Mouse (Mus musculus) stomach, embryonic 15.5 days (tissue): ENCODE results near the gene Retreg1. TPM values are rescaled to one million over a fixed set of nuclear protein-coding genes. Genes with fewer than 3 reads are reported as not detected.

ENCODE experiments used
- ATAC-seq: fragments of 200-750 bp; cut with Nextera tagmentation; 2 replicates; pipeline ENCODE4 v1.8.0; 2017; ENCODE audit warnings: low read depth, moderate number of reproducible peaks, moderate TSS enrichment; ENCODE audit not compliant: insufficient read depth, low FRiP score
- H3K27ac ChIP-seq: fragments of 300-500 bp; sonication (generic); 2 replicates; pipeline ENCODE4 v1.5.1; 2015; ENCODE audit warnings: mild to moderate bottlenecking, inconsistent platforms
- H3K27me3 ChIP-seq: fragments of 300-500 bp; sonication (generic); replicated peaks from 2 replicates; pipeline ENCODE4 v1.6.1; 2015; ENCODE audit warnings: inconsistent platforms
- H3K36me3 ChIP-seq: fragments of 300-500 bp; sonication (generic); 2 replicates; pipeline ENCODE4 v1.6.1; 2015; ENCODE audit warnings: inconsistent platforms
- H3K4me1 ChIP-seq: fragments of 300-500 bp; sonication (generic); 2 replicates; pipeline ENCODE4 v1.6.1; 2015; ENCODE audit warnings: inconsistent platforms
- H3K4me2 ChIP-seq: fragments of 300-500 bp; sonication (generic); 2 replicates; pipeline ENCODE4 v1.6.1; 2015; ENCODE audit warnings: mild to moderate bottlenecking, inconsistent platforms
- H3K4me3 ChIP-seq: fragments of 300-500 bp; sonication (generic); replicated peaks from 2 replicates; pipeline ENCODE4 v1.5.1; 2015; ENCODE audit warnings: inconsistent platforms
- H3K9ac ChIP-seq: fragments of 300-500 bp; sonication (generic); 2 replicates; pipeline ENCODE4 v1.6.1; 2015; ENCODE audit warnings: inconsistent platforms
- H3K9me3 ChIP-seq: fragments of 300-500 bp; sonication (generic); 2 replicates; pipeline ENCODE4 v1.6.1; 2016; ENCODE audit warnings: inconsistent platforms
- WGBS: fragments of 180-500 bp; shearing (Covaris S2); methylation state at CpG from one replicate; pipeline ENCODE4 v1.1.7; 2015; 5-methylcytosine and 5-hydroxymethylcytosine counted together
- polyA plus RNA-seq: library from polyadenylated mRNA; unstranded; fragments of >200 nt; fragmentation: Nextera tagmentation; extraction: Ambion mirVana; gene quantifications from 2 replicates; pipeline ENCODE4 v1.2.1, GENCODE M21; 2015

The Retreg1 gene
- polyA plus RNA-seq, result 13.7 and 17.0 TPM in 2 replicates

DNA sequence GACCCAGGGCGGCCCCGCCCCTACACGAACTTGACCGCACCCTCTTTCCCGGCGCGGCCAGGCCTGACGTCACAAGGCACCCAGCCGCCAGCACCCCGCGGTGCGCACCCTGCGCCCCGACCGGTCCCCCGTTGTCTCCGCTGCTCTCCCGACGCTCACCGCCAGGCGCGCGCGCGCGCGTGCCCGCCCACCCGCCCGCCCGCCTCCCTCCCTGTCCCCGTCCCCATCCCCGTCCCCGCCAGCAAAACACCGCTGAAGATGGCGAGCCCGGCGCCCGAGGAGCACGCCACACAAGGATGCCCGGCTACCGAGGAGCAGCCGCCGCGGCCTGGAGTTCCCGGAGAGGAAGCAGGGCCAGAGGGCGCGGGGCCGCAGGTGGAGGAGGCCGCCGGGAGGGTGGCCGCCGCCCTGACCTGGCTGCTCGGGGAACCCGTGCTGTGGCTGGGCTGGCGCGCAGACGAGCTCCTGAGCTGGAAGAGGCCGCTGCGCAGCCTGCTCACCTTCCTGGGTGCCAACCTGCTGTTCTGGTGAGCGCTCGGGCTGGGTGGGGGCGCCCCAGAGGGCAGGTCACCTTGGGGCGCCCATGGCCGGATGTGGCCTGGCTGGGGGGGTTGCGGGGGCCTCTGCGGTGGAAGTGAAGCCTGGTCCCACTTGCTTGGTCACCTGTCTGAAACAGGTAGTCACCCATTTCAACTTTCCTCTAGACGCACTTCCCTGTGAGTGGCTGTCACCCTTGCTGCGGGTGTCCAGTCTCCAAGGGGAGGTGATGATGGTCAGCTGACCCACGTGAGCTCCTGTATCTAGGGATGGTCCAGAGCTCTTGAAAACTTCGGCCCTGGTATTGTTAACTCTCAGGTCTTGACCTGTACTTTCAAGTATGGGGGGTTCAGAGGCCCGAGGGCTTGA lies at the start of gene Retreg1:
Gene Retreg1 (plus strand): TSS at position 95 of the 906 bp plus-strand sequence.
- WGBS, result under 1% methylated on average over 61 of the region's 72 CpGs
- H3K36me3 ChIP-seq, result no peaks in the 10 kb centered on the region
- ATAC-seq, result peak; percentile 90
- peaks cover 13% of the 10 kb centered on the region; the same call in 1 of the 2 replicates for H3K4me1 ChIP-seq
- peak within 1 kb of the TSS; percentile 76 for H3K4me3 ChIP-seq
- no peaks in the 10 kb centered on the region for H3K9me3 ChIP-seq
- H3K9ac ChIP-seq, result peak within 1 kb of the TSS; percentile 49
- H3K27me3 ChIP-seq, result no peaks in the 10 kb centered on the region; the same call in 1 of the 2 replicates
- peak within 1 kb of the TSS; percentile 93 for H3K4me2 ChIP-seq
- H3K27ac ChIP-seq, result peak within 1 kb of the TSS; percentile 44; the same call in 1 of the 2 replicates

DNA sequence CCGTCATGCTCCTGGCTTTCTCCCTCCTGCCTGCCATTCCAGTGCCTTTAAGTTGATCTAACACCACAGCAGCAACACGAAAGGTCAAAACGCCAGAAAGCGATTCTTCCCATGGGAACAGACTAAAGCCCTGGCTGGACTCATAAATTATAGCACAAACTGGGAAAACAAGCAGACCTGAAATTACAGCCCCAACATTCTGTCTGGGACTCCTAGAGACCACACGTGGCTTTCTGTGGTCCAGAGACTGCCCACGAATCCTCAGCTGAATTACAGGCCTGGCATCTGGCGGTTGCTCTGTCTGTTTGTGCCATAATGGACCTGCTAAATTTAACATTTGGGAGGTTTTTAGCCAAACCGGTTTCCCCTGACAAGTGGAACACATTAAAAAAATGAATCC lies 48.9 kb upstream of the Retreg1 start:
- Histone ChIP-seq H3K9me3 (no peaks in the 10 kb centered on the region), H3K9ac (no peak overlapping the region), H3K27ac (no peak overlapping the region), H3K4me3 (no peak overlapping the region), H3K27me3 (no peaks in the 10 kb centered on the region), H3K36me3 (peaks cover 58% of the 10 kb centered on the region), H3K4me2 (no peak overlapping the region), H3K4me1 (no peaks in the 10 kb centered on the region)
- no peak for ATAC-seq
- 83% methylated on average over 8 of the region's 8 CpGs for WGBS

DNA sequence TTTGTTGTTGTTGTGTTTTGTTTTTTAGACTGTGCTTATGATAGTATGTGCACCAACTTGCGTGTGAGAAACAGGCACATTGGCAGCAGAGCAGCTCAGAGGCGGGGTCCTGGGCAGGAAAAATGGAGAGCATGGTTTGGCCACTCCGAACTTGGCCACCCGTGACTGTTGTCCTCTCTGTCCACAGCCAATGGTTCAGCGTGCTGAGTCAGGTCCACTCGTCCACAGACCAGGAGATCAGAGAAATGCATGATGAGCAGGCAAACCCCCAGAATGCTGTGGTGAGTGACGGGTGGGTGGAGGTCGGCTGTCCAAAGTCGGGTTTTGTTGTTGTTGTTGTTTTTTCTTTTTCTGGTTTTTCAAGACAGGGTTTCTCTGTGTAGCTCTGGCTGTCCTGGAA lies 47.5 kb upstream of the Retreg1 start:
- no peaks in the 10 kb centered on the region for H3K9me3 ChIP-seq
- H3K4me2 ChIP-seq, result no peak overlapping the region
- no peaks in the 10 kb centered on the region for H3K4me1 ChIP-seq
- H3K27me3 ChIP-seq, result no peaks in the 10 kb centered on the region
- no peak overlapping the region for H3K4me3 ChIP-seq
- H3K27ac ChIP-seq, result no peak overlapping the region
- H3K9ac ChIP-seq, result no peak overlapping the region
- peaks cover 51% of the 10 kb centered on the region for H3K36me3 ChIP-seq
- WGBS, result 92% methylated on average over 9 of the region's 9 CpGs
- no peak for ATAC-seq

DNA sequence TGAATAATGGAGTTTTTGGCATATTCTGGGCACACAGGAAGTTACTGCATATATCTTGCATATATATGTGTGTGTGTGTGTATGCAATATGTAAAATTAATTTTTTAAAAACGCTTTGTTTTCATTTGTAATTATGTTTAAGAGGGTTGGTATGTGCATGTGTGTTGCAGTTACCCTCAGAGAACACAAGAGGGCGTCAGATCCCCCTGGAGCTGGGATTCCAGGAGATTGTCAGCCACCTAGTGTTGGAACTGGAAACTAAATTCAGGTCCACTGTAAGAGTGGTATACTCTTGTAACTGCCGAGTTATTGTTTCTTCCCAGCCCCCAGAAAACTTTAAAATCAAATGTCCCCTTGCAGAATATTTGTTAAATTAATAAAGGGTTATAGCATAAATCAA lies 46.6 kb upstream of the Retreg1 start:
- no peak overlapping the region for H3K4me3 ChIP-seq
- H3K36me3 ChIP-seq, result peaks cover 54% of the 10 kb centered on the region
- H3K9ac ChIP-seq, result no peak overlapping the region
- H3K9me3 ChIP-seq, result no peaks in the 10 kb centered on the region
- H3K27me3 ChIP-seq, result no peaks in the 10 kb centered on the region
- no peak for ATAC-seq
- H3K27ac ChIP-seq, result no peak overlapping the region
- WGBS, result 54% methylated on average over 3 of the region's 3 CpGs
- H3K4me2 ChIP-seq, result no peak overlapping the region
- no peaks in the 10 kb centered on the region for H3K4me1 ChIP-seq

DNA sequence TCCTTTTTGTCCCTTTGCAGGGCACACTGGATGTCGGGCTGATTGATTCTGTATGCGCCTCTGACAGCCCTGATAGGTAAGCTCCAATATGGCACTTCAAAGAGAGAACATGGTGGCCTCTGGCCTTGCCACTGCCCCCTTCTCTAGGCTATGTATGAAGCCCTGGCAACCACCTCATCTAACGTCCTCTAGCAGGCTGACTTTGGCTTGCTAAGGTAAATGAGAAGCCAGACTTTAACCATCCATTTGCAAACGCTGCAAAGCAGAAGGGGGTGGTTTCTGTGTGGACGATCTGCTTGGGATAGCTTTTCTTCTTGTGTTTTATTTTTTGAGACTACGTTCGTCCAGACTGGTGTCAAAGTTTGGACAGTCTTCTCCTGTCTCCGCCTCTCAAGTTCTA lies 45.8 kb upstream of the Retreg1 start:
- WGBS, result 82% methylated on average over 8 of the region's 8 CpGs
- no peak overlapping the region for H3K9ac ChIP-seq

DNA sequence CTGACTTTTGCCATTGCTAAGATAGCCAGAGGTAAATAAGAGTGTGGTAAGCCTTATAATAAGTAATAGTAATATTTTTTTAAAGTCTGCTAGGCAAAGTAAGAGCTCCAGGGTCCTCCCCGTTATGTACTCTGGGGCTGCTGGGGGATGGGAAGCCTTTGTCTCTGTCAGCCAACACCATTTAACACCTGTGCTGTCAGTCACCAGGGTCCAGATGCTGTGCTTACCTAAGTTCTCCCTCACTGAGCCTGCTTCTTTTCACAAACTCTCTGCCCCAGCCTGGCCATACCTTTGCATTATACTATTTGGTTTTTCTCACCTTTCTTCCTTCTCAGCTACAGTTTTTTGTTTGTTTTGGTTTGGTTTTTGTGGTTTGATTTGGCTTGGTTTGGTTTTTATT lies 45.1 kb upstream of the Retreg1 start:
- ATAC-seq, result no peak
- WGBS, result 88% methylated on average over 1 of the region's 1 CpGs
- H3K4me1 ChIP-seq, result no peaks in the 10 kb centered on the region
- no peak overlapping the region for H3K9ac ChIP-seq
- H3K9me3 ChIP-seq, result no peaks in the 10 kb centered on the region
- H3K27ac ChIP-seq, result no peak overlapping the region
- no peak overlapping the region for H3K4me2 ChIP-seq
- peaks cover 53% of the 10 kb centered on the region for H3K36me3 ChIP-seq
- no peak overlapping the region for H3K4me3 ChIP-seq
- no peaks in the 10 kb centered on the region for H3K27me3 ChIP-seq

More for the DNA sequence above, 45.8 kb upstream of the Retreg1 start:
- H3K36me3 ChIP-seq, result peaks cover 52% of the 10 kb centered on the region
- no peaks in the 10 kb centered on the region for H3K9me3 ChIP-seq
- no peak overlapping the region for H3K4me3 ChIP-seq
- no peak overlapping the region for H3K27ac ChIP-seq
- no peak for ATAC-seq
- H3K27me3 ChIP-seq, result no peaks in the 10 kb centered on the region
- no peak overlapping the region for H3K4me2 ChIP-seq
- no peaks in the 10 kb centered on the region for H3K4me1 ChIP-seq

DNA sequence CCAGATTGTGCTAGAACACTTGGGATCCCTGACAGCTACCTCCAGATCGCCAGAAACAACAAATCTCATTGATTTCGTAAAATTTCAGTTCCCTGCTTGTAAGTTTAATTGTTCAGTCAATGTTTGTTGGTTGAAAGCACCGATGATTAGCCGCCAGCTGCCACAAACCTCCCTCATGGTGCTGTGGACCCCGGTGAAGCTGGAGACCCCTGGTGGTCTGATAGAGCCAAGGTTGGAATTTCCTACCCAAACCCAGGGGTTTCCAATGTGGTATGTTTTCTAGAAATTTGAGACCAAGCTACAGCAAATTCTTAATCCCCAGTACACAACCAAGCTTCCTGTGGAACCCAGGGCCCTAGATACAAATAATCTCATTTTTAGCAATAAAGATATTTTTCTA lies 41.3 kb upstream of the Retreg1 start:
- peaks cover 53% of the 10 kb centered on the region for H3K36me3 ChIP-seq
- no peak overlapping the region for H3K4me2 ChIP-seq
- H3K27ac ChIP-seq, result no peak overlapping the region
- no peaks in the 10 kb centered on the region for H3K4me1 ChIP-seq
- H3K9me3 ChIP-seq, result no peaks in the 10 kb centered on the region
- no peak for ATAC-seq
- no peaks in the 10 kb centered on the region for H3K27me3 ChIP-seq
- WGBS, result 84% methylated on average over 5 of the region's 5 CpGs
- no peak overlapping the region for H3K9ac ChIP-seq
- no peak overlapping the region for H3K4me3 ChIP-seq

DNA sequence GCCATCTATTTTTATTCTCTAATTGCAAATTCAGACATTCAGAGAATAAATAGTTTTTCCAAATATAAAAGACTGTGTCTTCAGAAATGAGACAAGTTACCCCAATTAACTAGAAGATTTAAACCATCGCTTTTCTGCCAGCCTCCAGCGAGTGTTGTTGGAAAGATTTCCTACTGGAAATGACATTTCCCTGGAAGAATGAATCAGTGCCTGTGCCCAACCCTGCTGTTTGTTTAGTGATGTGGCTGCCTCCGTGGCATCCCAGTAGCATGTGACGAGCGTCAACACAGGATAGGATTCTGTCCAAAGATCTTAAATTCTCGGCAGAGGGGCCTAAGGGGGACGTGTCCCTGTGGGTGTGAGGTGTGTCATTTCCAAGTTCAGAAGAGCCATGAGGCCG lies 40.8 kb upstream of the Retreg1 start:
- Histone ChIP-seq H3K4me3 (no peak overlapping the region), H3K9ac (no peak overlapping the region), H3K27ac (no peak overlapping the region), H3K27me3 (no peaks in the 10 kb centered on the region), H3K9me3 (no peaks in the 10 kb centered on the region), H3K4me1 (no peaks in the 10 kb centered on the region), H3K36me3 (peaks cover 54% of the 10 kb centered on the region), H3K4me2 (no peak overlapping the region)
- ATAC-seq, result no peak
- 84% methylated on average over 8 of the region's 8 CpGs for WGBS

DNA sequence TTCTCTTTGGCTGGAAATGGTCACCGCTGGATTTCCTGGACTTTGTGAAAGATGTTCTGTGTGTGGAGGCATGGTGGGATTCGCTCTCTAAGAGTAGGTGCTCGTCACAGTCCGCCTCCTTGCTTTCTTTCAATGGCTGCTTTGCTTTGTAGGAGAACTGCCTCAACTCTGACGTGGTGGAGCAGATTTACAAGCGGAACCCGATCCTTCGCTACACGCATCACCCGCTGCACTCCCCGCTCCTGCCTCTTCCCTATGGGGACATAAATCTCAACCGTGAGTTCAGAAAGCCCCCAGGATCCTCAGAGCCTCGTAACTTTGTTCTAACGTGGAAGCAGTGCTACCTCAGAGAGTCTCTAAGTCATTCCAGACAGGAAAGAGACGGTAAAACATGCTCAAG lies 39.9 kb upstream of the Retreg1 start:
- ATAC-seq, result no peak

DNA sequence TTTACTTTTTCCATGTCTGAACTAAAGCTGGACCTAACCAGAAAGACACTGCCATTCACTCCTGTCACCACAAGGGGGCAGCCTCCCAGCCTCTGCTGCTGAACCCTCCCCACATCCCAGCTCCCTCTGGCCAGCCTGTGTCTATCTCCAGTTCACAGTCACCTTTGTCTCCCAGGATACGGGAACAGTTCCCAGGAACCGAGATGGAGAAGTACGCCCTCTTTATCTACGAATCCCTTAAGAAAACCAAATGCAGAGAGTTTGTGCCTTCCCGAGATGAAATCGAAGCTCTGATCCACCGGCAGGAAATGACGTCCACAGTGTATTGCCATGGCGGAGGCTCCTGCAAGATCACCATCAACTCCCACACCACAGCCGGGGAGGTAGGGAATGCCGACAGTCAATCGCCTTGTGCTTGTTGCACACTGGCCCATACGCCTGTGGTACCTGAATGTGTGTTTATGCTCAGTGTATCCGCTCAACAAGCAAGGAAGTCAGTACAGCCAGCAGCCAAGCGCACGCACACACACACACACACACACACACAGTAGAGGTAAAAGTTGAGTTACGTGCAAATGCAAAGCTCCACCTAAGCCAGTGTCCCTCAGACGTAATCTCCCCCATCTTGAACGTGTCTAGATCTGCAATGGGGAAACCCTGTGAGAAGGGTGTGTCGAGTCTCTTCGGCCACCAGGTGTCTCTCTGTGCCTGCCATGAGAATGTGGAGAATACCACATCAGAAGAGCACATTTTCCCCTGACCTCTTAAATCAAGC lies 37.5 kb upstream of the Retreg1 start:
- no peak overlapping the region for H3K4me2 ChIP-seq
- no peak overlapping the region for H3K27ac ChIP-seq
- no peaks in the 10 kb centered on the region for H3K4me1 ChIP-seq
- H3K4me3 ChIP-seq, result no peak overlapping the region
- H3K36me3 ChIP-seq, result peaks cover 65% of the 10 kb centered on the region
- H3K9me3 ChIP-seq, result no peaks in the 10 kb centered on the region
- no peaks in the 10 kb centered on the region for H3K27me3 ChIP-seq
- no peak overlapping the region for H3K9ac ChIP-seq
- WGBS, result 80% methylated on average over 21 of the region's 21 CpGs
- ATAC-seq, result peak; percentile 45

More for the DNA sequence above, 39.9 kb upstream of the Retreg1 start:
- no peak overlapping the region for H3K4me3 ChIP-seq
- no peak overlapping the region for H3K9ac ChIP-seq
- no peaks in the 10 kb centered on the region for H3K27me3 ChIP-seq
- H3K36me3 ChIP-seq, result peaks cover 56% of the 10 kb centered on the region
- no peaks in the 10 kb centered on the region for H3K9me3 ChIP-seq
- H3K27ac ChIP-seq, result no peak overlapping the region
- WGBS, result 86% methylated on average over 15 of the region's 15 CpGs
- no peak overlapping the region for H3K4me2 ChIP-seq
- no peaks in the 10 kb centered on the region for H3K4me1 ChIP-seq

DNA sequence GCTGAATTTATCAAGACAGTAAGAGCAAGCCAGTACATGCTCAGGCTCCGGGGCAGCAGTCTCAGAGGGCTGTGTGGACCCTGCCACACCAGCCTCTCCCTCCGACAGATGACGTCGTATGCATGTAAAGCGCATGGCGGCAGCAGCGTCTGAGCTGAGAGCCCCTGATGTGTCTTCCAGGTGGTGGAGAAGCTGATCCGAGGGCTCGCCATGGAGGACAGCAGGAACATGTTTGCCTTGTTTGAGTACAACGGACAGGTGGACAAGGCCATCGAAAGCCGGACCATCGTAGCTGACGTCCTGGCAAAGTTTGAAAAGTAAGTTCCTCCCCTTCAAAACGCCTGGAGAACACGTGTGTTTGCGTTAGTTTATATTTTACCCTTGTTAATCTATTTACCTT lies 36.6 kb upstream of the Retreg1 start:
- no peaks in the 10 kb centered on the region for H3K9me3 ChIP-seq
- no peak overlapping the region for H3K27ac ChIP-seq
- no peak overlapping the region for H3K9ac ChIP-seq
- H3K4me1 ChIP-seq, result no peaks in the 10 kb centered on the region
- WGBS, result 88% methylated on average over 17 of the region's 17 CpGs
- H3K36me3 ChIP-seq, result peaks cover 67% of the 10 kb centered on the region
- no peak for ATAC-seq
- H3K27me3 ChIP-seq, result no peaks in the 10 kb centered on the region
- H3K4me2 ChIP-seq, result no peak overlapping the region
- no peak overlapping the region for H3K4me3 ChIP-seq

DNA sequence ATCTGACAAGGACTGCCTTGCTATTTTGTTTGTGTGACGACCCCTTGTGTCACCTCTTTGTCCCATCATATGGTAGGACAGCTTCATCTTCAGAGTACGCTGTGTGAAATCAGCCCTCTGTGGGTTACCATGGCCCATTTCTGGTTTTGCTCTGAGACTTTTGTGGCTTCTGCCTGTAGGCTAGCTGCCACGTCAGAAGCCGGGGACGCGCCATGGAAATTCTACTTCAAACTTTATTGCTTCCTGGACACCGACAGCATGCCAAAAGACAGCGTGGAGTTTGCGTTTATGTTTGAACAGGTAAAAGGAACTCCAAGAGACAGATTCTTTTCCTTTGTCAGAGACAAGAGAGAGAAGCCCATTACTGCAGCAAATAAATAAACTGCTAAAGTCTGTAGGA lies 36.1 kb upstream of the Retreg1 start:
- Histone ChIP-seq H3K4me3 (no peak overlapping the region), H3K27me3 (no peaks in the 10 kb centered on the region), H3K4me1 (no peaks in the 10 kb centered on the region), H3K9ac (no peak overlapping the region), H3K36me3 (peaks cover 72% of the 10 kb centered on the region), H3K27ac (no peak overlapping the region), H3K9me3 (no peaks in the 10 kb centered on the region), H3K4me2 (no peak overlapping the region)
- 87% methylated on average over 9 of the region's 9 CpGs for WGBS
- no peak for ATAC-seq
